Mouse (Mus musculus): ENCODE data around the gene Urah.

The Urah gene

GRCm38 (mm10) chr7:140877364-140877763, 42.5 kb downstream of the Urah start:
- no peak for DNase-seq

- no peak for DNase-seq
These were observed 44.5 kb downstream of the Urah start for GRCm38 (mm10) chr7:140879355-140879754.

DNA sequence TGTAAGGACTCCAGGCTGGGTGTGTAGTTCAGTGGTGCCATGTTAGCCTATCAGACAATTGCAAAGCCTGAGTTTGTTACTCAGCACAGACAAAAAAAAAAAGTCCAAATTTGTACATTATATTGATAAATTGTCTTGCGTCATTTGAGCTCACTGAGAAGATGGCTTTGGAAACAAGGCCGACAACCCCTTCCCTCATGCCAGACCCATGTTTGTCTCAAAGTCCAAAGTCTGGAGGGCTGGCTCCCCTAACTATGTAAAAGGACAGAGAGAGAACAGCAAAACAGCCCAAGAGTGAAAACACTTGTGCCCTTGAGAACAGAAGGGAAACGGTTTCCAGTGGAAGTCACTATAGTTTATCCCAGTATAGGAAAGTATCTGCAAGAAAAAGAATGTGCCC, 45.6 kb downstream of the Urah start:
- no peak for DNase-seq

GRCm38 (mm10) chr7:140880865-140881515, 46.2 kb downstream of the Urah start:
- DNase-seq = no peak

- DNase-seq = peak; percentile 96
These were observed 47.1 kb downstream of the Urah start, which contains the start of the genes Psmd13 and Sirt3 for GRCm38 (mm10) chr7:140881696-140882468. Gene Psmd13, plus strand, starts transcription at chr7:140881968. Gene Sirt3, minus strand, starts transcription at chr7:140882309.

GRCm38 (mm10) chr7:140882469-140882803, 47.6 kb downstream of the Urah start:
- DNase-seq = no peak
